Mouse (Mus musculus) hindbrain, embryonic 11.5 days (tissue): ENCODE data around the gene Gjc3. TPM values are rescaled to one million over a fixed set of nuclear protein-coding genes. Genes with fewer than 3 reads are reported as not detected.

Source experiments
- ATAC-seq: fragments of 200-750 bp; cut with Nextera tagmentation; 2 replicates; pipeline ENCODE4 v1.8.0; 2017; ENCODE audit warnings: mild to moderate bottlenecking, moderate TSS enrichment, moderate library complexity; ENCODE audit not compliant: low FRiP score
- DNase-seq: peaks from one replicate; pipeline ENCODE4 v3.0.0-alpha.2; 2015; ENCODE audit warnings: low spot score
- H3K27ac ChIP-seq: fragments of 300-500 bp; sonication (generic); 2 replicates; pipeline ENCODE4 v1.5.1; 2014; ENCODE audit warnings: mild to moderate bottlenecking, low read depth, low read length
- H3K27me3 ChIP-seq: fragments of 300-500 bp; sonication (generic); 2 replicates; pipeline ENCODE4 v1.6.1; 2014; ENCODE audit warnings: mild to moderate bottlenecking, low read length, moderate library complexity, mixed read lengths; ENCODE audit not compliant: control insufficient read depth, insufficient read depth
- H3K36me3 ChIP-seq: fragments of 300-500 bp; sonication (generic); 2 replicates; pipeline ENCODE4 v1.6.1; 2014; ENCODE audit warnings: mild to moderate bottlenecking, low read length, moderate library complexity, mixed read lengths; ENCODE audit not compliant: control insufficient read depth, insufficient read depth
- H3K4me1 ChIP-seq: fragments of 300-500 bp; sonication (generic); replicated peaks from 2 replicates; pipeline ENCODE4 v1.6.1; 2014; ENCODE audit warnings: low read length, mixed read lengths; ENCODE audit not compliant: control insufficient read depth, insufficient read depth
- H3K4me2 ChIP-seq: fragments of 300-500 bp; sonication (generic); replicated peaks from 2 replicates; pipeline ENCODE4 v1.6.1; 2014; ENCODE audit warnings: mild to moderate bottlenecking, low read depth, low read length
- H3K4me3 ChIP-seq: fragments of 300-500 bp; sonication (generic); 2 replicates; pipeline ENCODE4 v1.5.1; 2014; ENCODE audit warnings: low read depth, low read length
- H3K9ac ChIP-seq: fragments of 300-500 bp; sonication (generic); 2 replicates; pipeline ENCODE4 v1.6.1; 2014; ENCODE audit warnings: low read depth, low read length
- H3K9me3 ChIP-seq: fragments of 300-500 bp; sonication (generic); 2 replicates; pipeline ENCODE4 v1.6.1; 2016; ENCODE audit warnings: low read length; ENCODE audit not compliant: control insufficient read depth
- WGBS: fragments of 180-500 bp; shearing (Covaris S2); extraction: QIAGEN DNeasy Blood & Tissue Kit; methylation state at CpG from one replicate; pipeline ENCODE4 v1.1.7; 2014; 5-methylcytosine and 5-hydroxymethylcytosine counted together
- polyA plus RNA-seq: library from polyadenylated mRNA; unstranded; fragments of >200 nt; fragmentation: Nextera tagmentation; extraction: Ambion mirVana; gene quantifications from 2 replicates; pipeline ENCODE4 v1.2.1, GENCODE M21; 2014

Gene Gjc3
- polyA plus RNA-seq: 0.17 and 0.23 TPM in 2 replicates

DNA sequence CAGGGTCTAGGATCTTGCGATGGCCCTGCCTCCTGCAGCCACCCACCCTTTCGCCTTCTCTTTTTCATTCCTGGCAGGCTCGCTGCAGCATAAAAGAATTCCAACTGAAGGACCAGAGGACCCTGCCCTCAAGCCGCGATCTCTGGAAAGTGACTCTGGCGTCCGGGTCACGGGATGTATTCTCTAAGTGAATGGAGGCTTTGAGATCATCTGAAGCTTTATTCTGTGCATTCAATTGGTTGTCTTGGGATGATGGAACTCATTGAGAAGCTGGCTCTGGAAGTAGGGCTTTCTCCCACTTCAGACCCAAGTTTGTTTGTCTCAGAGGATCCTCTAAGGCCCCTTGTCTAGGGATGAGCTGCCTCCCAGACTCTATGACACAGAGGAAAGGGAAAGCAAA is at the start of gene Gjc3:
Gene Gjc3 (minus strand): TSS at position 154 of the 400 bp plus-strand sequence.
- Histone ChIP-seq H3K9ac (no peak within 1 kb of the TSS), H3K9me3 (no peaks in the 10 kb centered on the region), H3K36me3 (no peaks in the 10 kb centered on the region), H3K4me3 (no peak within 1 kb of the TSS), H3K27ac (no peak within 1 kb of the TSS), H3K4me1 (no peaks in the 10 kb centered on the region), H3K27me3 (no peaks in the 10 kb centered on the region), H3K4me2 (no peak within 1 kb of the TSS)
- ATAC-seq: no peak
- WGBS: 51% methylated on average over 8 of the region's 8 CpGs
- DNase-seq: peak; percentile 6

DNA sequence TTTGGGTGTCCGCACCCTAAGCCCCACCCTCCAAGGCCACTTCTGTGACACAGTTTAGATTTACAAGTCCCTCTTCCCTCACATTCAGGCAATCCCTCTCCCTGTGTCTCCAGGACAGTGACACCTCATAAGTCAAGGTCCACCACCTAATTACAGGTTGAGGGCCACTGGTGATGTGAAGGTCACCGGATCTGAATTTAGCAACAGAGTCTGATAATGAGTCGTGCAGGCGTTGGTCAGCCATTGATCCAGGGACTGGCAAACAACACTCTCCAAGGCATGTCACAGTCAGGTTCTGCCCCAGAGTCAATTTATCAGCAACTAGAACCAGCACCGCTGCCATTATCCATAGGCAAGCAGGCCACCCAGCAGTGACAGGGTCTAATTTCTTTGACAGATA is 49.5 kb upstream of the Gjc3 start:
- H3K9ac ChIP-seq: no peak overlapping the region
- H3K9me3 ChIP-seq: no peaks in the 10 kb centered on the region
- DNase-seq (no peak), ATAC-seq (no peak)
- H3K4me3 ChIP-seq: no peak overlapping the region
- H3K27ac ChIP-seq: no peak overlapping the region
- H3K4me1 ChIP-seq: no peaks in the 10 kb centered on the region
- H3K4me2 ChIP-seq: no peak overlapping the region
- no peaks in the 10 kb centered on the region for H3K27me3 ChIP-seq
- 89% methylated on average over 5 of the region's 5 CpGs for WGBS
- no peaks in the 10 kb centered on the region for H3K36me3 ChIP-seq

DNA sequence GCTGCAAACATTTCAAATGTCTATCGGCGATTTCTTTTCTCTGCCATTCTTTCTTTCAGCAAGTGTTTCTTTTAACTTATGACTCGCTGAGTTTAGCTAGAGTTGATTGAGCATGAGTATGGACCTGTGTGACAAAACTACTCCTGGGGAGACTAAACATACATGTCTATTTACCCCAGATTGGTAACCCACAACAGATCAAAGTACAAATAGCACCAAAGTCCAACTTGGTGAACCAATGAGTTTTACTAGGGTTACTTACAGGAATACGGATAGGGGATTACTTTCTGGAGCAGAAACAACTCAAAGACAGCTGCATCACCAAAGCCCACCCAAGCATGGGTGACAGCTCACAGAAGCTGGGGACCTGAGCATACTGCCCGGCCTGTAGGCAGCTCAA is 46.5 kb upstream of the Gjc3 start:
- Histone ChIP-seq H3K4me3 (no peak overlapping the region), H3K4me1 (no peaks in the 10 kb centered on the region), H3K36me3 (no peaks in the 10 kb centered on the region), H3K9ac (no peak overlapping the region), H3K27me3 (no peaks in the 10 kb centered on the region), H3K27ac (no peak overlapping the region), H3K4me2 (no peak overlapping the region), H3K9me3 (no peaks in the 10 kb centered on the region)
- no peak for ATAC-seq
- no peak for DNase-seq
- WGBS: 80% methylated on average over 5 of the region's 5 CpGs

DNA sequence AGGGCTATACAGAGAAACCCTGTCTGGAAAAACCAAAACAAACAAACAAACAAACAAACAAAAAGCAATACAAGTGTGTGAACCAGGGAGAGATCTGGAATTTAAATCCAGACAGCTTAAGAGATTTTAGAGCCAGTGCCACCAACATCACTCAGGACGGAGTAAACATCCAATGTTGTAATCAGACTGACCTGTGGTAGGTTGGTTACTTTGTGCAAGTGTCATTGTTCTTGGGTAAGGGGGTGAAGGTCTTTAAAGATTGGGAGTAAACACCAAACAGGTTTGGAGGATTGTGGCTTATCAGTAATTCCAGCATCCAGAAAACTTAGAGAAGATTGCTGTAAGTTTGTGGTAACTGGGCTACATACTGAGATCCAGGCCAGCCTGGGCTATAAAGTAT is 23.5 kb upstream of the Gjc3 start:
- no peak for DNase-seq
- Histone ChIP-seq H3K4me2 (no peak overlapping the region), H3K27me3 (no peaks in the 10 kb centered on the region), H3K4me3 (no peak overlapping the region), H3K9ac (no peak overlapping the region), H3K9me3 (no peaks in the 10 kb centered on the region), H3K27ac (no peak overlapping the region), H3K4me1 (no peaks in the 10 kb centered on the region), H3K36me3 (no peaks in the 10 kb centered on the region)
- WGBS: 86% methylated on average over 1 of the region's 1 CpGs
- no peak for ATAC-seq

DNA sequence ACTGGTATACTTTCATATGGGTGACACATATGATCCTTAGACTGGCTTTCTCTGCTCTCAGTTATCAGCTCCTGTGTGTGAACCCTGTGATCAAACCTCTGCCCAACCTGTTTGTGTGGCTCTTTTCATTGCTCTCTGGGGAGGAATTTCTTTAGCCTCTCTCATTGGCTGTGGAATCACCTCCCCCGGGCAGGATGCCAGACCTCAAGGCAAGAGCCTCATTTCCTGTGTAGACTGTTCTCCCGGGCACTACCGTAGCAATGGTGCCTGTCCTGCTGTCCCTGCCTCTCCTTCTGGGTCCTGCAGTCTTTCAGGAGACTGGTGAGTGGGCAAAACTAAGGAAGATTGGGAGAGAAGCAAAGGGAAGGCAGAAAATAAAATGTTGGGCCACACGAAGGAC is 18.4 kb upstream of the Gjc3 start, which contains the start of gene Azgp1:
Gene Azgp1 (plus strand): TSS at position 221 of the 400 bp plus-strand sequence.
- H3K4me2 ChIP-seq: no peak within 1 kb of the TSS
- no peak within 1 kb of the TSS for H3K9ac ChIP-seq
- H3K4me1 ChIP-seq: no peaks in the 10 kb centered on the region
- no peaks in the 10 kb centered on the region for H3K36me3 ChIP-seq
- DNase-seq (no peak), ATAC-seq (no peak)
- no peak within 1 kb of the TSS for H3K27ac ChIP-seq
- no peak within 1 kb of the TSS for H3K4me3 ChIP-seq
- no peaks in the 10 kb centered on the region for H3K9me3 ChIP-seq
- no peaks in the 10 kb centered on the region for H3K27me3 ChIP-seq
- WGBS: 88% methylated on average over 4 of the region's 4 CpGs

DNA sequence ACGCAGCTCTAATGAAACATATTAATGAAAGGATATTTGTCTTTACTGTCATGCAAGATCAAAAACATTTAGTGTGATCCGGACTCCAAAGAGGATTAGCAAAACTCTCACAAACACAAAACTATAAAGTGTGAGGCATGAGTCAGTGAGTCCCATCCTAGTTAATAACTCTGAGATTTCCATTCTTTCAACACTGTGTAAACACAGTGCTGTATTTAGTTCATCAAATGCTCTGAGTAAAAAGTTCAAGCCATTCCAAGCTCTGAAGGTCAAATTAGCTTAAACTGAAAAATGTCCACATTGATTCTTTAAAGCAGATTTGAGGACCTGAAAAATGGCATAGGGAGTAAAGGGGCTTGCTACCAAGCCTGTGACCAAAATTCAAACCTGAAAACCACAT is 16.2 kb upstream of the Gjc3 start:
- H3K4me2 ChIP-seq: no peak overlapping the region
- no peaks in the 10 kb centered on the region for H3K4me1 ChIP-seq
- H3K9me3 ChIP-seq: no peaks in the 10 kb centered on the region
- ATAC-seq (no peak), DNase-seq (no peak)
- no peak overlapping the region for H3K4me3 ChIP-seq
- 74% methylated on average over 2 of the region's 2 CpGs for WGBS
- no peaks in the 10 kb centered on the region for H3K36me3 ChIP-seq
- no peaks in the 10 kb centered on the region for H3K27me3 ChIP-seq
- no peak overlapping the region for H3K27ac ChIP-seq
- no peak overlapping the region for H3K9ac ChIP-seq

DNA sequence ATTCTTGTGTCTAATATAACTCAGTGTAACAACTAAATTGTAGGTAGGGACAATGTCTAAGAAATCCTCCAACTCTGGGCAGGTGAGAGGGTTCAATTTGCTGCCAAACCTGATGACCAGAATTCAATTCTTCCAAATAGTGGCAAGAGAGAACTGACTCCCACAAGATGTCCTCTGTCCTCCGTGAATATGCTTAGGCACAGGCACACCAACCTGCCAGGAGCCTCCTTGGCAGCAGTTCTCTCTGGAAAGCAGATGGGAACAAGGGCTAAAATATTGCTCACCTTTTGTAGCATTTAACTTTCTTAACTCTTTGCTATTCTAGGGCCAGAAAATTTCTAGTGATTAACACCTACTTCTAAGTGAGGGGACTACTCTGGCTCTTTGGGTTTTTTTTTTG is 14.4 kb upstream of the Gjc3 start:
- ATAC-seq: no peak
- no peaks in the 10 kb centered on the region for H3K9me3 ChIP-seq
- H3K36me3 ChIP-seq: no peaks in the 10 kb centered on the region
- no peak for DNase-seq
- no peaks in the 10 kb centered on the region for H3K4me1 ChIP-seq
- no peak overlapping the region for H3K4me2 ChIP-seq
- H3K27me3 ChIP-seq: no peaks in the 10 kb centered on the region
- no peak overlapping the region for H3K27ac ChIP-seq
- no peak overlapping the region for H3K4me3 ChIP-seq
- H3K9ac ChIP-seq: no peak overlapping the region
- 50% methylated on average over 1 of the region's 1 CpGs for WGBS

DNA sequence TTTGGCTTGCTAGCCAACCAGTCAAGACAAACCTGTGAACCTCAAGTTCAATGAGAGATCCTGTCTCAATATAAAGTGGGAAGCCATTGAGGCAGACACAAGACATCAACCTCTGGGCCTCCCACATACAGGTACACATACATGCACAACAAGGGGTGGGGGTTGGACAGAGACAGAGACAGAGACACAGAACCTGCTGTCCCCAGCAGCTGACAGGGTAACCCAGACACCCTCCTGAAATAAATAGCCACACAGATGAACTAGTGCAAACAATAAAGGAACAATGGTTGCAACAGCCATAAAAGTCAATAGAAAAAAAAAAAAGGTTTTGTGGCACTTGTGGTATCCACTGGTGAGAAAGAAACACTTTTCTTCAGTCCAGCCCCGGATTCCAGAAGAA is 12.5 kb upstream of the Gjc3 start:
- Histone ChIP-seq H3K9ac (no peak overlapping the region), H3K36me3 (no peaks in the 10 kb centered on the region), H3K4me1 (no peaks in the 10 kb centered on the region), H3K9me3 (no peaks in the 10 kb centered on the region), H3K4me2 (no peak overlapping the region), H3K4me3 (no peak overlapping the region), H3K27me3 (no peaks in the 10 kb centered on the region), H3K27ac (no peak overlapping the region)
- no peak for ATAC-seq
- WGBS: 45% methylated on average over 1 of the region's 1 CpGs
- DNase-seq: no peak

DNA sequence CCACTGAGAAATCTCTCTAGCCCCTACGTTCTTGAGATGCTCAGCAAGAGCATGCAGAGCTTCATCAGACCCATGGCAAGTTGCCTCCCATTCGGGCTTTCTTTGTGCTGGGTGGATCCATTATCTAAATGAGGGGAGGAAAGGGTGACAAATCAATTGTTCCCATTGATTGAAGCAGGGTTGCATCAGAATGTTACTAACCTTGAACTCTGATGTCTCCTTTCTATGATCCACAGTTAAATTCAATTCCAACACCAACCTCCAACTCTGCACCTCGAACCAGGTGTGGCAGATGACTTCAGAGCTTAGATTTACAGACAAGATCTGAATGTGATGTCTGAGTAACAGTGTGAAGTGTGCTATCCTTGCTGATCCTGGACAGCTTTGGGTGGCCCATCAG is 11.8 kb upstream of the Gjc3 start:
- DNase-seq (no peak), ATAC-seq (no peak)
- no peaks in the 10 kb centered on the region for H3K36me3 ChIP-seq
- WGBS: 67% methylated on average over 3 of the region's 3 CpGs
- no peak overlapping the region for H3K4me3 ChIP-seq
- no peaks in the 10 kb centered on the region for H3K27me3 ChIP-seq
- no peak overlapping the region for H3K9ac ChIP-seq
- no peaks in the 10 kb centered on the region for H3K9me3 ChIP-seq
- H3K4me1 ChIP-seq: no peaks in the 10 kb centered on the region
- no peak overlapping the region for H3K4me2 ChIP-seq
- no peak overlapping the region for H3K27ac ChIP-seq
